Mouse (Mus musculus) liver, embryonic 14.5 days (tissue): ENCODE measurements around the gene Ube3b.

Experiments used
- CTCF ChIP-seq: IDR thresholded peaks from 2 replicates; pipeline ENCODE4 v1.5.1; 2016; ENCODE audit warnings: antibody characterized with exemption, low read depth, control low read depth
- EP300 ChIP-seq: IDR thresholded peaks from 2 replicates; pipeline ENCODE4 v1.6.1; 2016; ENCODE audit warnings: antibody characterized with exemption, low read depth

DNA sequence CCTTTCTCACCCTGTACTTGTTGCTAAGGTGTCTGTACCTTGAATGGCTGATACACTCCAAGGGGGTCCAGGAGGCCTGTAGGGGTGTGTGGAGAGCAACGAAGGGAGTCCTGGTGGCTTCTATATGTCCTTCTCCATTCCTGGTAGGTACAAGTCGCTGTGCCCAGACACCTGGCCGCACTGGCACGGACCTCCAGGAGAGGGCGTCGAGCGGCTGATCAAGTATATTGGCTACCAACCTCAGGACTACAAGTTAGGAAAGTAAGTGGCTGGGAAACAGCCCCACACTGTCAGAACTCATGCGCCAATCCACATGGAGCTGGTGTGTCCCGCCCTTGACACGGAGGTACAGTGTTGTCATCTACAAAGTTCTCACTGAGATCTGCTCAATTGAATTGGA, 28.9 kb upstream of the Ube3b start:
- TF ChIP-seq CTCF, result peak; percentile 54
- TF ChIP-seq EP300, result no peak
